Mouse (Mus musculus) E14TG2a.4 (cell line): Measurements from ENCODE around the gene Olfr64.

Source experiments
- CTCF ChIP-seq: conservative IDR thresholded peaks from 2 replicates; pipeline ENCODE4 v1.5.1; 2014; ENCODE audit warnings: low read length
- NANOG ChIP-seq: IDR thresholded peaks from 2 replicates; pipeline ENCODE4 v1.6.1; 2014; ENCODE audit warnings: borderline replicate concordance, low read length, mixed read lengths
- POU5F1 ChIP-seq: IDR thresholded peaks from 2 replicates; pipeline ENCODE4 v1.6.1; 2014; ENCODE audit warnings: low read length, borderline replicate concordance

DNA sequence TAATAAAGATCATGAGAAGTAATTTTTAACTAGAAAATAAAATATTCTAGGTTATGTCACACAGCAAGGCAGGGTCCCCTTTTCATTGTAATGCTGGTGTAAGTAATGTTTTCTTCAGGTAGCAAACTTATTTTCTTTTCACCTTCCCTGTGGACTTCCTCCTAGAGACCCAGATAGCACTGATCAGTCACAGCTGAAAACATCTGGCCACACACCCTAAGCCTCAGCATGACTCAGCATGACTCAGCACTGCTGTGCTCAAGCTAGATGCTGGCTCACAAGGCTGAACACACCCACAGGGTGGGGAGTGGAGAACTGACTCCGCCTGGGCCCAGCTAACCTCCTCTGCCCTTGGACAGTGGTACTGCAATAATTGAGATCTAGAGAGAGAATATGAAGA, 33.4 kb downstream of the Olfr64 start:
- TF ChIP-seq CTCF (no peak), POU5F1 (no peak), NANOG (no peak)
